ENCODE assay signal across 28 mouse cellular contexts in the genomic region with DNA sequence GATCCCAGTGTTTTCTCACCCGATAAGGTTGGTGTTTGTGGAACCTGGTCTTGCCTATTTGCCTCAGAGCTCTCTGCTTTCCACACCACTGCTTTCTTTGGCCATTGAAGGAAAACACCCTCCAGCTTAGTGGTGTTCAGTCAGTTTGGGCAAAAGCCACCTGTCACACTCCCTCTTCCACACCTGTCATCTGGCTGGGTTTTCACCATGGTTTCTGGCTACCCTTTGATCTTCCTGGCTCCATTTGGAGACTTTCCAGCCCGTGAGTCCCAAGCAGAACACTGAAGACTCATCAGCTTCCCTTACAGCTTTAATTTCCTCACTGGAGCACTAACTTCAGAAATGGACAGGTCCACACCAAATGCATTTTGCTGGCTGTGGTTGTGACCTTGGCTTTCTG. TPM values are rescaled to one million over a fixed set of nuclear protein-coding genes. Genes with fewer than 3 reads are reported as not detected.
DNase-seq lines count a peak whose midpoint lies in the region; ATAC-seq lines count a peak whose summit lies in the region.
"Had no signal": no experiment of that assay in that cellular context is flagged by ENCODE, and none has a peak within 500 bp of the region (broad histone marks: within the 10 kb centered on the region; RNA-seq: fewer than 3 reads in every experiment).

No protein-coding gene starts in this region.

- H3K4me2 ChIP-seq in kidney, embryonic 15.5 days, result no peak overlapping the region
- no peak overlapping the region for H3K4me2 ChIP-seq in forebrain, embryonic 12.5 days
- H3K4me2 ChIP-seq: embryonic facial prominence, embryonic 13.5 days; heart, embryonic 13.5 days; hindbrain, embryonic 14.5 days; limb, embryonic 13.5 days; liver, embryonic 11.5 days; lung, embryonic 15.5 days; midbrain, embryonic 13.5 days; neural tube, embryonic 13.5 days had no signal

- DNase-seq in cerebellum, adult 11 months, result peak; percentile 9
- peak; percentile 10 to 12 for DNase-seq in kidney, adult 8-10 months
- peak; percentile 31 to 33 for DNase-seq in cerebellum, adult 18-20 months
- peak; percentile 30 to 39 for DNase-seq in cerebellum, postnatal 10 days
- DNase-seq: adrenal gland, postnatal 10 days; embryo, embryonic 11 days; forebrain, postnatal 0 days; heart, postnatal 10 days; lung, postnatal 4 days had no signal

- H3K4me1 ChIP-seq in kidney, embryonic 15.5 days, result 0 out of 2 replicates have a peak, but pooled peaks cover 3% of the 10 kb centered on the region
- no peaks in the 10 kb centered on the region for H3K4me1 ChIP-seq in forebrain, embryonic 12.5 days
- H3K4me1 ChIP-seq: embryonic facial prominence, embryonic 13.5 days; heart, embryonic 13.5 days; limb, embryonic 13.5 days; lung, embryonic 15.5 days; midbrain, embryonic 13.5 days; neural tube, embryonic 13.5 days had no signal

- no peak overlapping the region for H3K4me3 ChIP-seq in kidney, embryonic 15.5 days (replicated peaks)
- no peak overlapping the region for H3K4me3 ChIP-seq in forebrain, embryonic 12.5 days (replicated peaks)
- H3K4me3 ChIP-seq: embryonic facial prominence, embryonic 13.5 days; erythroblast, embryonic 14.5 days; heart, embryonic 13.5 days; layer of hippocampus, adult 2 months; limb, embryonic 13.5 days; lung, embryonic 15.5 days; midbrain, embryonic 13.5 days; neural tube, embryonic 13.5 days had no signal

- H3K27ac ChIP-seq in kidney, embryonic 15.5 days, result no peak overlapping the region
- H3K27ac ChIP-seq in forebrain, embryonic 12.5 days, result no peak overlapping the region
- H3K27ac ChIP-seq: embryonic facial prominence, embryonic 13.5 days; heart, embryonic 13.5 days; hindbrain, embryonic 14.5 days; kidney, postnatal 0 days; layer of hippocampus, adult 2 months; limb, embryonic 13.5 days; lung, embryonic 15.5 days; midbrain, embryonic 13.5 days; neural tube, embryonic 13.5 days had no signal

- no peaks in the 10 kb centered on the region for H3K27me3 ChIP-seq in kidney, embryonic 15.5 days
- H3K27me3 ChIP-seq in forebrain, embryonic 12.5 days, result no peaks in the 10 kb centered on the region
- H3K27me3 ChIP-seq: embryonic facial prominence, embryonic 13.5 days; heart, embryonic 13.5 days; limb, embryonic 13.5 days; lung, embryonic 15.5 days; midbrain, embryonic 13.5 days; neural tube, embryonic 13.5 days had no signal

- no peak overlapping the region for H3K9ac ChIP-seq in kidney, embryonic 15.5 days
- no peak overlapping the region for H3K9ac ChIP-seq in forebrain, embryonic 12.5 days
- H3K9ac ChIP-seq: embryonic facial prominence, embryonic 13.5 days; forebrain, postnatal 0 days; heart, embryonic 13.5 days; hindbrain, embryonic 14.5 days; limb, embryonic 13.5 days; lung, embryonic 15.5 days; midbrain, embryonic 13.5 days; neural tube, embryonic 13.5 days had no signal

- ATAC-seq in cerebellum, adult (ENCODE audit: insufficient number of reproducible peaks, low FRiP score, low TSS enrichment), result no peak
- no peak for ATAC-seq in kidney, embryonic 15.5 days (replicated peaks; ENCODE audit: low FRiP score)
- ATAC-seq in forebrain, embryonic 12.5 days (ENCODE audit: low FRiP score), result no peak
- ATAC-seq in inflammation-experienced regulatory T-cells, adult 6 months, result no peak
- ATAC-seq: forebrain, postnatal 0 days; midbrain, embryonic 13.5 days had no signal

- WGBS in kidney, embryonic 15.5 days, result 34% methylated on average over 2 of the region's 2 CpGs
- WGBS in forebrain, embryonic 12.5 days, result 78% methylated on average over 2 of the region's 2 CpGs

- no peaks in the 10 kb centered on the region for H3K36me3 ChIP-seq in kidney, embryonic 15.5 days
- no peaks in the 10 kb centered on the region for H3K36me3 ChIP-seq in forebrain, embryonic 12.5 days (replicated peaks)
- H3K36me3 ChIP-seq: embryonic facial prominence, embryonic 13.5 days; G1E; heart, embryonic 13.5 days; limb, embryonic 13.5 days; lung, embryonic 15.5 days; midbrain, embryonic 13.5 days; neural tube, embryonic 13.5 days had no signal

- H3K9me3 ChIP-seq in kidney, embryonic 15.5 days (replicated peaks), result no peaks in the 10 kb centered on the region
- no peaks in the 10 kb centered on the region for H3K9me3 ChIP-seq in forebrain, embryonic 12.5 days
- H3K9me3 ChIP-seq: embryonic facial prominence, embryonic 13.5 days; G1E; heart, embryonic 13.5 days; limb, embryonic 13.5 days; lung, embryonic 15.5 days; midbrain, embryonic 13.5 days; neural tube, embryonic 13.5 days had no signal

RNA-seq across cellular contexts. Expression of a gene that starts 26.1 kb away (rescaled TPM):
- polyA plus RNA-seq in kidney, embryonic 15.5 days (2015; fragmentation: Nextera tagmentation; extraction: Ambion mirVana), result 1.8 and 2.5 TPM in 2 replicates
- 0.17 TPM in 1 of 2 replicates, not detected in the other for polyA plus RNA-seq in forebrain, embryonic 12.5 days (2016; fragmentation: Nextera tagmentation; extraction: Ambion mirVana)
- not detected for polyA plus RNA-seq in inflammation-experienced regulatory T-cells, adult 6 months (2017; shearing (Covaris generic))
- polyA plus RNA-seq: erythroblast, embryonic 14.5 days; forebrain, embryonic 11.5 days; G1E; gonadal fat pad, adult 2 months; testis, adult 2 months had no signal
